Mouse (Mus musculus) urinary bladder, adult 2 months (tissue): Measurements from ENCODE around the gene Gpc5. TPM values are rescaled to one million over a fixed set of nuclear protein-coding genes. Genes with fewer than 3 reads are reported as not detected.

Experiments
- DNase-seq: peaks from one replicate; pipeline ENCODE4 v3.0.0; 2022; ENCODE audit warnings: low spot score
- polyA plus RNA-seq: library from polyadenylated mRNA; depleted of rRNA; stranded (reverse); fragments of >200 nt; gene quantifications from 2 replicates; pipeline ENCODE4 v1.2.3, GENCODE M21; 2012

The Gpc5 gene
- polyA plus RNA-seq, 1 experiment: not detected

DNA sequence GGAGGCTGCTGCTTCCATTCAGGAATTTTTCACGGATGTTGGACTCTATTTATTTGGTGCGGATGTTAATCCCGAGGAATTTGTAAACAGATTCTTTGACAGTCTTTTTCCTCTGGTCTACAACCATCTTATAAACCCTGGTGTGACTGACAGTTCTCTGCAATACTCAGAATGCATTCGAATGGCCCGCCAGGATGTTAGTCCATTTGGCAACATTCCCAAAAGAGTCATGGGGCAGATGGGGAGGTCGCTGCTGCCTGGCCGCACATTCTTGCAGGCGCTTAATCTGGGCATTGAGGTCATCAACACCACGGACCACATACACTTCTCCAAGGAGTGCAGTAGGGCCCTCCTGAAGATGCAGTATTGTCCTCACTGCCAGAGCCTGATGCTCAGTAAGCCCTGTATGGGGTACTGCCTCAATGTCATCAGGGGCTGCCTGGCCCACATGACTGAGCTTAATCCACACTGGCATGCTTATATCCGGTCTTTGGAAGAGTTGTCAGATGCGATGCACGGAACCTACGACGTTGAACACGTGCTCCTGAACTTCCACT, 277.7 kb downstream of the Gpc5 start:
- no peak for DNase-seq

DNA sequence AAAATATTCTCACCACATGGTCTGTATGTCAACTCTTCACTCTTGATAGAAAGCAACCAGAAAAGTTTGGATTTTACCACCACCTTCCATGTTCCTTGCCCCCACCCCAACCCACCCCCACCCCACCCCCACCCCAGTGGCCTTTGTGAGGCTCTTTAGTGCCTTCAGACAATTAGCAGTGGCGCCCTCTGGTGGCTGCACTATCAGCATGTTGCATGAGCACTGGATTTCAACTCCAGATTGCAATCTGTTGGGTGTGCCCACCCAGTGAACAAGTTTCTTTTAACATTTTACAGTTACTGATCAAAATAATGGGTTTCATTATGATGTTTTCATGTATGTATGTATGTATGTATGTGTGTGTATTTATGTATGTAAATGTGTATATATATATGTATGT, 279.1 kb downstream of the Gpc5 start:
- no peak for DNase-seq

DNA sequence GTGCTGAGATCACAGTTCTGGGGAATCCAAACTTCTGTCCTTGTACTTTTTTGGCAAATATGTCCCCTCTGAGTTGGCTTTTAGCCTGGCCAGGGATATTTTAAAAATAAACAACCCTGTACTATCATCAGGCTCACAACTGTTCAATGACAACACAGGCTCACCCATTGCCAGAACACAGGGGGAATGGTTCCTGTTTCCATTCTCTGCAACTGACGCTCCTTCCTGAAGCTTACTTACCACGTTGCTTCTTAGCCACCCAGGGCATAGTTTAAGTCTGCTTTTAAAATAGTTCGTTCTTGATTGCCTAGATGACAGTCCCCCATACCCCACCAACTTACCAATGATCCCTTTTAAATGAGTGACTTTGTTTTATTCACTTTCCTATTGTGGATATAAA, 299.8 kb downstream of the Gpc5 start:
- no peak for DNase-seq

DNA sequence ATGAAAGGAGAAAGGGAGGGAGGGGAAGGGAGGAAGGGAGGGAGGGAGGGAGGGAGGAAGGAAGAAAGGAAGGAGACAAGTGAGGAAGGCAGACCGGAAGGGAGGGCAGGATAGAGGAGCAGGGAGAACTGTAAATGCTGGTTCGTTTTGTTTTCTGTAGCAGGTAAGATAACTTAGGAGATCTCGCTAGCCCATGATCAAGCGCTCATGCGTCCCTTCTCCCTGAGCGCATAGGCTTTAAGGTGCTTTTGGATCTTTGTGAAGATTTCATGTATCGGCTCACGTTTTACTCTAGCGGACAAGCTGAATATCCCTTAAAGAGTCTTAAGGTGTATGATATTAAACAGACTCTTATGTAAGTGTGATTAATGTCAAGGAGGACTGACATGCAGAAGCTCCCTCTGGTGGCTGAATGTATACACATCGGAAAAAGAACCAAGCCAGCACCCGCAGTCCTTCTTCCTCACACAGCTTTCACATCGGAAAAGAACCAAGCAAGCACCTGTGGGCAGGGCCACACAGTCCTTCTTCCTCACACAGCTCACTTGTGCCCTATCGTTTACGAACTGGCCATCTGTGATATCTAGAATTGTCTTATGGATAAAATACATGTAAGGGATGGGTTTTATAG, 301.0 kb downstream of the Gpc5 start:
- DNase-seq: no peak

DNA sequence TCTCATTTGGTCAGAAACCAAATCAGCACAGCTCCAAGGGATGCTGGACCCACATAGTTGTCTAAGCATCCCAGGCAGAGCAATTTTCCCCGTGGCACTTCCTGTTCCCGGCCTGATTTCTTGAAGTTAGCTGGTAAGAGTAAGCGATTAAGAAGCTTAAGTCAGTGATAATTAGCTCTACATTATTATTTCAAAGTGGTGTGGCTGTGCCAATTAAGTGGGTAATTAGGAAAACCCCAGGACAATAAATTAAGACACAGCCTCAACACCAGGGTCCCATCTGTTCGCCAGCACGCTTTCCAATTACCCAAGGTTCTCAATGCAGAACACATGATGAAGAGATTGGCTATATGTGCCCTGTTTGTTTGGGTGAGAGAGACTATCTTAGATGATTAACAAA, 314.6 kb downstream of the Gpc5 start:
- DNase-seq: no peak

DNA sequence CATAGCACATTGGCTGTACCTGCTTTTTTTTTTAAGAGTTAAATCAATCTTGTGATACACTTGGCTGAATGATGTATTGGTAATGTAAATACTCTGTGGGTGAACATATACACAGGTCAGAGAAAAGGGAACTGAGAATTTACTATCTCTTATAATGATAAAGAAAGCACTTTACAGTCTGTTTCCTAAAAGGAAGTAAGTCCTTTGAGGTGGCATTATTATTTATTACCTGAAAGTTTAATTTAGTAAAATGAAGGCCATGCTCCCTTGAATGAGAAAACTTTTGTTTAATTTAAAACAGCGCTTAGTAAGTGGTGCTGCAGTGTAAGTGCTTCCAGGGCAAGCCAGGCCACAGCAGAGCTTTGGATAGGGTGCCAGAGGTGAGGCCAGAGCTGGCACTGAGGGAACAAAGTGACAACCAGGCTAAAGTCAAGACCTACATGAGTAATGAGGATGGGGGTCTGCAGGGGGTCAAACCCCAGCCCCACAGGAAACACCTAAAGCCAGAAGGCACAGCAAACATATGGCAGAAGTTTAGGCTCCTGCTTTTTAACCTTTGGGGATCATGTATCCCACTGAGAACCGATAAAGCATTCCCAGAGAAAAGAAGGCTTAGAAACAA, 315.4 kb downstream of the Gpc5 start:
- no peak for DNase-seq

DNA sequence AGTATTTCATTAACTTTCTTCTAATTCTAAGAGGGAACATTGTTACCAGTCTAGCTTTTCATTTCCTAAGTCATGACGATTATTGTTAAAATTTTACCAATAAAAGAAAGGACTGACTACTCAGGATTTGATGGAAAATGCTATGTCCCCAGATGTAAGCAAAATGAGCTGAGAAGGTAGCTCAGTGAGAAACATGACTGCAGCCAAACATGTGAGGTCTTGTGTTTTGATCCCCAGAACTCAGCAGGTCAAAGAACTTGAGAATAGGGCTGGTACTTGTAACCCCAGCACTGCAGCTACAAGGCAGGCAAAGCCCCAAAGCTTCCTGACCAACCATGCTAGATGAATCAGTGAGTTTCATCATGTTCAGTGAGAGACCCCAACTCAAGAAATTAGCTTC, 318.9 kb downstream of the Gpc5 start:
- no peak for DNase-seq

DNA sequence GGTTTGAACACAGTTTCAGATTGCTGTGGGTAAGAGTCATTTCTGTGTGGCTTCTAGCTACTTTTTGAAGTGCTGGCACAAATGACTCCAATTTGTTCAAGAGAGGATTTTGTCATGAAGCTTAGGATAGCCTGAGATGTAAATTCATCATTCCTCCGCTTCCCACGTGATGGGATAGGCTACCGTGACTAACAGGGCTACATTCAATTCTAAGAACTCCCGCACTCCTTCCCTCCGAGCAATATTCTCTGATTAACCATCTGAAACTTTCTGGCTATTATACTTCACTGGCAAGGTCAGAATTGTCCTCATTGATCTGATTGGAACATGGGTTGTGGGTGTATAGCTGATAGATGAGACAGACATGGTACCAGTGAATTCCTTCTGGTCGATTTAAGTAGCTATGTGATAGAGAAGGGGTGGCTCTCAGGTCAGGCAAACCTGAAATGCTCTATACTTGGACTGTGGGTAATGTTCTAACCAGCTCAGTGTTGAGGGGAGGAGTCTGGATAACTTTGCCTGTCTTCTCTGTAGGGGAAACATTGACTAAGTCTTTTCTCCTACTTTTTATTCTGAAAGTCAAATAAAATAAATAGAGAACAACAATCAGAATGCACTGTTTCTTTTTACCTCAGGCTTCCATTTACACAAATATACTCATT, 319.6 kb downstream of the Gpc5 start:
- DNase-seq: no peak

DNA sequence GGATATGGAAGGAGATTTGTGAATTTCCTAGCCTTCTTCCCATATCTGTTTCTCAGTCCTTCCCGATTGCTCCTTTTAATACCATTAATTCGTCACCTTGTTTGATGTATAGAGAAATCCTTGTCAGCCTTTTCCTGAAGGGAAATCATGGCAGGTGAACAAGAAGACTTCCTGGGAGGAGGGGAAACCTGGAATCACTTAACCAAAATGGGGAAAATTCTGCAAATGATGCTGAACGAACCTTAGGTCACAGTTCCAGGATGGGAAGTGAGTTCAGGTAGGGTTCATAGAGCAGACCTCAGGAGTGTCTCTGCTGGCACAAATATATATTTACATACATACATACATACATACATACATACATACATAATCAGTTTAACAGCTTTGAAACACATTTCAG, 320.8 kb downstream of the Gpc5 start:
- no peak for DNase-seq

DNA sequence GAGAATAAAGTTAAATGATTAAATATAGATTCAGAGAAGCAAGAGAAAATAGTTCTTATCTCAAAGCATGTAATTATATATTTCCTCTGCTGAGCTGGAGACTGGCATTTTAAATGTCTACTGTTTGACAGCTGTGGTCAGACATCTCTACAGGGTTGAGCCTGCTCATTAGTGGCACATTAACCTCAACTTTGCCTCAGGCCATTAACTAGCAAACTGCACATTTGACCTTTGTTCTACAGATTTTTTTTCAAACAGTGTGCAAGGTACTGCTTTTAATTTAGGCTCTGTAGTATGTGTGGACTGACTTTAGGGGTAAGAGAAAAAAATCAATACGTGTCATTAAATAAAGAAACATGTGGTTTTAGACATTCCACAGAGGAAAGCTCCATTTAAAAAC, 321.4 kb downstream of the Gpc5 start:
- DNase-seq: no peak

DNA sequence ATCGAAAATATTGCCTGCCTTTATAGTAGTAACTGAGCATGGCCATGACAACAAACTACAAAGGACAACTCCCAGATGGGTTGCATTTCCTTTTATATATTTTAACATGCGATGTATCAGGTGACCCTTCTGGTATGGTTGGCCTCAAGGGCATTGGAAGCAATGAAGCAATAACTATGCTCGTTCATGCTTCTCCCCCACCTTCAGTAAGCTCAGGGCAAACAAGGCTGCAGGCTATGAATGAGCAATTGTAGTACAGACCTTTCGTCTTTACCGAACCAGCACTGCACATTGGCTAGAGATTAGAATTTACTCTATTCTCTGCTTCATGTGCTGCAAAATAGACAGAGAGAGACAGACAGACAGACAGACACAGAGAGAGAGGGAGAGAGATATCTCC, 322.5 kb downstream of the Gpc5 start:
- DNase-seq: no peak

DNA sequence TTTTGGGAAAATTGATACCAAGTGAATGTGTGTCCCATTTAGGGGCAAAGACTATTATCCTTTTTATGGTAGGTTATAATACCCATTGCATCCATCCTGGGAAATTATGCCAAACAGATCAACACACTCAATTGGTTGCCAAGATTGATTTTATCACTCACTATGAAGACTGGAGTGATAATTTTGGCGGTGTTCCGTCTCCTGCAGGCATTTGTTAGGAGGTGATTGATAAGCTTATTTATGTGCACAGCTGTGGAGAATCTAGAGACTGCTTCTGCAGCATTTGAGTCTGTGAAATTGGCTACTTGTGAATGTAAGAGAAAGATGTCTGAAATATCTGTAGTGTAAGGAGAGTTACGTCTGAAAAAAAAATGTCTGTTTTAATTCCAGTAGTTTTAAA, 340.0 kb downstream of the Gpc5 start:
- no peak for DNase-seq

DNA sequence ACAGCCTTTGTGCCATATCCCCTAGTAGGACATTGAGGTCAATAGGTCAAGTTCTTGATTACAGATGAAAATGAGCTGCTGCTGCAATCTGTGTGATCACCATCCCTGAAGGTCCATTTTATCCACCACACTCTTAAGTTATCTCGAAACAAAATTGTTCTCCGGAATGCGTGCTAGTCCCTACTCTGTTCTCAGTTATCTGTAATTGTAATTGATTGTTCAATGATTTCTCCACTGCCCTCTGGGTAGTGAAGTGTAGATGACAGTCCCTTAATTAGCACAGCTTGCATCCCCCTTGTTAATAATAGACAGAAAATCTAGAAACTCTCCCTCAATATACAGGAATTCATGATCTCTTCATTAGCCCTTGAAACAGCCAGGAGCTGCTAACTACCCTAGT, 340.4 kb downstream of the Gpc5 start:
- no peak for DNase-seq

DNA sequence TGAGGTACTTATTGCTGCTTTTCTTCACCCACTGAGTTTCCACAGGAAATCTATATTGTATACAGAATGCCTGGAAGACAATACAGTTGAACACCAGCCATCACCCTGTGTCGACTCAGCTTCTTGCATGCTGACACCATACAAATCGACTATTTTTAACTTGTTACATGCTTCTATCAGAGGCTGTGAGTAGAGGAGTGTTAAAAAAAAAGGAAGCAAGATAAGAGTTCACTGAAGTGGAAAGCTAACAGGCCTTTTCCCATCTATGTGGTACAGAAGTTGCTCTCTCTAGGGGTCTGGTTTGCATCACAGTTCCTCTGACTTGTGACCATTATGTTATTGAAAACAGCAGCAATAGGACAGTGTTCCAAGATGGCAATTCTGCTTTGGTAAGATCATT, 344.6 kb downstream of the Gpc5 start:
- no peak for DNase-seq

DNA sequence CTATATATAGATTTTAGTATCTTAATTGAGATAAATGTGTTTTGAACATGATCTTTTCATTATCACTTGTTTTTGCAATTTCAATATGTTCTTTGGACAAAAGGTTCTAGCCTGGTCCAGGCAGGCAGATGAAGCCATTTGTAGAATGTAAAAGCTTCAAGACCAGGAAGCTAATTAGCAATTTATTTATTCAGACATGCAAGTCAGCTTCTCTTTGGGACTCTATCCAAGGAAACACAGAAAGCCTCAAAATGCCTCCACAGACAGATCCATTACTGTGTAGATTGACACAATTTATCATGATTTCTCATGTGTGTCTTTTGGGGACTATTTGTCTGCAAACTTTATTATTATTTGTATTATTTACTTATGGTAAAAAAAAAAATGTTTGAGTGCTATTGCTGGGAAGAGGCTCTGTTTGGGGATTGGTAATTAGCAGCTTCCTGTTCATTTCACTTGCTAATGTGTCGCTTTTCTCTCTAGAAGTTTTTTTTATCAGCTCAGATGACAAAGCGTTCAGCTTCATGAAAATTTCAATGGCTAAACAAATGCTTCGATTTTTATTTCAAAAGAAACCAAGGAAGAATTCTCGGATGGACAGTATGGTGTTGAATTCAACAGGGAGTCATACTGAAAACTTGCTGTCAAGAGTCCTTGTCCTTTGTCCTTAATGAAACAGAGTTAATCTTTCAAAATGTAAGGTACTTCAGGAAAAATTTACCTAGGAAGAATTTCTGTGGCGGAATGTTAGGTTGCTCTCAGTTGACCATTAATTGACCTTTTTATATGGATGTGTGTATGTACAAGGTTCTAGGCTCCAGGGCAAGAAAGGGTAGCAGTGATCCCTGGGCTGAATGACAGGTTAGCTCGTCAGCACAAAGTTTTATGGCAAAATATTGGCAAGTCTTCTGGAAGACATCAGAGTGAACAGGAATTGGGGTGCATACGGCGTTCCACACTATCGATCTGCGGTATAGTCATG, 353.1 kb downstream of the Gpc5 start:
- no peak for DNase-seq

DNA sequence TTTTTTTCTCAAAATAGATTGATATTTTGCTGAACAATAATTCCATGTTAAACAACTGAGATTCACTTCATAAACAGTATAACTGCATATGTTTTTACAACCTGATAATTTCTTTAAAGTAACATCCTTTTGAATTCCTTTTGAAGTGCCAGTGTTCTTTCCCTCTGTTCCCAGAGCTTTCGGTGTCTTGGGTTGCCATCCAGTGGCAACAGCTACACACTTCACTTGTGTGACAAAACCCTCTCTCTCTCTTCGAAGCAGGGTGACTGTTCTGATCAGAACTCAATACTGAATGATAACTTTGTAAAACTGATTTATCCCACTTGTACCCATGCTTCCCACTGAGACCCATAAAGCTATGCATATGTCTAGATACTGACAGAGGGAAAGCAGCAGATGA, 358.9 kb downstream of the Gpc5 start:
- no peak for DNase-seq

DNA sequence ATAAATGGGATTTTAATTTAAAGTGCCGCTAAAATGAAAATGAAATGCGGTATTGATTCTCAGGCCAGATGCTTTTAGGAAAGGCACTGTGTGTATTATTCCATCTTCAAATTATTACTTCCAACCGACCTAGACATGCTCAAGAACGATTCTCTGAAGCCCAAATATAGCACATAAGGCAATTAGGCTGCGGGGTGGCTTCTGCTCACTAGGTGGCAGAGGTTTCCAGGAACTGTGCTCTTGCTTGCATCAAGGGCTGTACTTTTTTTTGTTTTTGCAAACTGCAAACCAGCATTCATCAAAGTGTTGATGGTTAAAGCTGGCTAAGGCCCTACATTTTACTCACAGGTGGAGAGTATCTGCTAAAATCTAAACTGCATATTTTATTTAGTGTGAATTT, 375.9 kb downstream of the Gpc5 start:
- DNase-seq: no peak

DNA sequence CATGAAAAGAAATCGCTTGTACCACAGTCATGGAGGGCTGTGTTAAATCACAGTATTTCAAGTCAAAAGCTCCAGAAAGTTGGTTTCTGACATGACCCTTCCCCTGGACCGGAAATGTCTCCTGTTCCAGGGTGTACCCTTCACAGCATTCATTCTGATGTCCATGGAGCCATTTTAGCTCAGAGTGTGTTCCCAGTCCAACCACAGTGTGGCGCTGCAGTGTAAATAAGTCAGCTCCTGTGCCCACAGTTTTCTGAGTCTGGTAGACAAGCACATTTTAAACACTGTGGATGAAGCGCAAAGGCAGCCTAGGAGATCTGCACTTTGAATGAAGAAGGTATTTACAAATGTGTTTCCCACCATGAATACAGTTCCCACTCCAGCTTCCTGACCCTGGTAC, 383.2 kb downstream of the Gpc5 start:
- DNase-seq: no peak

DNA sequence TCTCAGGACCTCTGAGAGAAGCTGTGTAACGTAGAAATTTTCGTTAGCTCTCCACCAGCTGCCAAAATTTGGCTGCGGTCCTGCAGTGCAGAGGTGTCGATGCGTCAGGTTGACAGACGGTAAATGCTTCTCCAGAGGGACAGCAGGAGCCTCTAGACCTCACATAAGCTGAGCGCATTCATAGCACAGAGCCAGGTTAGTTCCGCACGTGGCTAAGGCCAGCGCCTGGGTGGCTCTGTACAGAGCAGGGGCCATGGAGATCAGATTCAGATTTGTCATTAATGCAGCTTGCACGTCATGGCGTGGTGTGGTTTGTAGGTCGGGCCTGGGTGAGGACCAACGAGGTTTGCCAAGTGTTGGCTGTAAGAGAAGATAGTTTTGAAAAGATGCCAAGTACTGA, 385.3 kb downstream of the Gpc5 start:
- DNase-seq: no peak

DNA sequence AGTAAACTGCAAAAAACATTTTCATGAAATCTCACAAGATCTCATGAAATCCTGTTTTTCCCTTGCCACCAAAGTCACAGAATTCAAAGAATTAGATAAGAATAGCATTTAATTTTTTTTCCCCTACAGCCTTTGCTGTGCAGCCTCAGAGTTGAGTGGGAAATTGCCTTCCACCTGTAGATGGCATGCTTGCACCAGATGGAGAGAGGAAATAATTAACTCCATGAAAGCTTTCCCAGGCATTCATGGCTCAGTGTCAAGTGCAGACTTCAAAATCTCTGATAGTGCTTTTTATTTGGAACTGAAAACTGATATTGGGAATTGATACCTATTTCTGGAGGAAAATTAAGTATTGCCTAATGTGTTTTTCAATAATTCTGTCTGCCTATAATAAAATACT, 393.1 kb downstream of the Gpc5 start:
- no peak for DNase-seq

DNA sequence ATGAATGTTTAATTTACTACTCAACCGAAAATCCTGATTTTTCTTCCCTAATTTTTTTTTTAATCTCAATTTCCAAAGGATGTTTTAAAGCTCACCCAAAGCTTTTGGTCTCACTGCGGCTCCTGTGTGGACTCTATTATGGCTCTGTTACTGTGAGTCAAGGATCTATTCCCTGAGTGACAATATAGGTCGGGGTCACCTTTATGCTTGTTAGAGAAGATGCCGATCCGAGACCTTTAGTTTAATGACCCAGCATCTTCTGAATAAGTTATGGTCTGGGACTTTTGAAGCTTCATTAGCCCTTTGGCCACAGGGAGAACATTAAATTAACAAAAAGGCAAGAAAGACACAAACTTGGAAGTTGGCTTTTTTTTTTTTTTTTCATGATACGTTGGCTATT, 408.8 kb downstream of the Gpc5 start:
- no peak for DNase-seq
